Mouse (Mus musculus): ENCODE results near the gene Atad3a.

DNA sequence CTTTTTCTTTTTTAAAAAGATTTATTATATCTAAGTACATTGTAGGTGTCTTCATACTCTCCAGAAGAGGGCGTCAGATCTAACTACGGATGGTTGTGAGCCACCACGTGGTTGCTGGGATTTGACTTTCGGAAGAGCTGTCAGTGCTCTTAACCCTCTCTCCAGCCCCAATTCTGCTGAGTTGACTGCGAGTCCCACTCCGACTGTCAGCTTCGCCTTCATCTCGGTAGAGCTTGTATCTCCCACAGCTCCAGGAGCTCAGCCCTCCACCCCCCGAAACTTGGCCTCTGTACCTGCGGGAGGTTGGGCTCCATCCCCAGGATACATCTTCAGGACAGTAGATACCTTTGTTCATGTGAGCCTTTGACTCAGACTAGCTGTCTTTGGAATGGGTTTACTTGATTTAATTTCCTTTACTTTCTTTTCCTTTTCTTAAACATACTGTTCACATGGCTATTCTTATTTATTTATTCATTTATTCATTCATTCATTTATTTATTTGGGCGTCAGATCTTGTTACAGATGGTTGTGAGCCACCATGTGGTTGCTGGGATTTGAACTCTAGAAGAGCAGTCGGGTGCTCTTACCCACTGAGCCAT lies 41.9 kb upstream of the Atad3a start, which contains the start of gene Mrpl20:
- no peak for TF ChIP-seq GATA1 (IDR thresholded peaks at IDR 0.05; ENCODE audit: low read length)
- TF ChIP-seq TAL1 (IDR thresholded peaks at IDR 0.05; ENCODE audit: low read length) = no peak

Data from erythroblast, embryonic 14.5 days (primary cell).